Mouse (Mus musculus) erythroblast, embryonic 14.5 days (primary cell): ENCODE measurements around the gene Ntrk3. TPM values are rescaled to one million over a fixed set of nuclear protein-coding genes. Genes with fewer than 3 reads are reported as not detected.

Experiments
- H3K27me3 ChIP-seq: 2 replicates; pipeline ENCODE4 v1.6.1; 2012; ENCODE audit warnings: inconsistent platforms; ENCODE audit not compliant: control insufficient read depth
- H3K36me3 ChIP-seq: 2 replicates; pipeline ENCODE4 v1.6.1; 2012; ENCODE audit warnings: mild to moderate bottlenecking, inconsistent platforms; ENCODE audit not compliant: control insufficient read depth
- H3K4me1 ChIP-seq: 2 replicates; pipeline ENCODE4 v1.6.1; 2012; ENCODE audit warnings: inconsistent platforms; ENCODE audit not compliant: control insufficient read depth
- H3K4me3 ChIP-seq: replicated peaks from 2 replicates; pipeline ENCODE3; 2012; ENCODE audit warnings: moderate library complexity, mild to moderate bottlenecking, inconsistent platforms
- H3K9me3 ChIP-seq: 2 replicates; pipeline ENCODE4 v1.6.1; 2012; ENCODE audit warnings: low read length, inconsistent platforms, mixed read lengths; ENCODE audit not compliant: control insufficient read depth
- GATA1 ChIP-seq: IDR thresholded peaks from 2 replicates; pipeline ENCODE4 v1.6.1; 2012; ENCODE audit warnings: low read length, inconsistent platforms, mixed read lengths
- TAL1 ChIP-seq: IDR thresholded peaks from 3 replicates; pipeline ENCODE4 v1.6.1; 2012; ENCODE audit warnings: low read length, inconsistent platforms, mixed read lengths
- polyA plus RNA-seq: library from polyadenylated mRNA; stranded (reverse); fragments of >175 nt; gene quantifications from 2 replicates; pipeline ENCODE4 v1.2.3, GENCODE M21; 2012

Ntrk3 gene
- polyA plus RNA-seq, 1 experiment: not detected

DNA sequence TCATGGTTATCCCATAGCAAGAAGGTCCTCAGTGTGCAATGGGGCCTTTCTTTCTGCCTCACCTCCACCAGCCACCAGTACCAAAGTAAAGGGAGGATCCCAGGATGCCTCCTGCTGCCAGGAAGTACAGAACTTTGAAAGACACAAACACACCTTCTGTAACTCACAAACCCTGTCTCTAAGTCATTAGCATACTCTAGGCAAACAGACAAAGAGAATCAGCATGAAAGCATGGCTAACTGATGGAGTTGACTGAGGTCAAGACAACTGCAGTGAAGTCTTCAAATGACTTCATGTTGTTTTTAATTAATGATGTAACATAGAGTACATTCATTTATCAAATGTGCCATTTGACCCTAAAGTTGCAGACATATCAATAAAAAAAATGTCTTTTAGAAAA, 339.4 kb downstream of the Ntrk3 start:
- peaks cover 25% of the 10 kb centered on the region for H3K9me3 ChIP-seq
- no peaks in the 10 kb centered on the region for H3K36me3 ChIP-seq
- no peak overlapping the region for H3K4me3 ChIP-seq
- no peaks in the 10 kb centered on the region for H3K4me1 ChIP-seq
- H3K27me3 ChIP-seq: no peaks in the 10 kb centered on the region
- TF ChIP-seq TAL1: no peak
- no peak for TF ChIP-seq GATA1

DNA sequence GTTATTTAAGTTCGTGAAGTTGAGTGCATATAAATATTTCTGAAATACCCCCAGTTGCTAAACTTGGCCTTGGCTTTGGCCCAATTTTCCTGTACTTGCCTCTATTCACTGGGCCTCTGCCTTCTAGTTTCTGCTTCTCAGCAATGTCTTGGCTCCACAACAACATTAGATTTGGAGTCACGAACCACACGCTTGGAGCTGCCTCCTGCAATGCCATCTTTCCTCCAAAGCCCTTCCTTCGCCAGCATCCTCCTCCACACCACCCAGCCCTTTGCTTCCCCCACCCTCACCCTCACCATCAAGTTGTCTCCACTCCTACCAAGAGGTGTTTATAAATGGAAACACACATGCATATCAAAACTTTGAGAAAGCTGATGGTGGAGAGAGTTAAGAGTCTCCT, 340.6 kb downstream of the Ntrk3 start:
- H3K4me3 ChIP-seq: no peak overlapping the region
- no peaks in the 10 kb centered on the region for H3K4me1 ChIP-seq
- peaks cover 25% of the 10 kb centered on the region for H3K9me3 ChIP-seq
- TF ChIP-seq GATA1 (no peak), TAL1 (no peak)
- H3K36me3 ChIP-seq: no peaks in the 10 kb centered on the region
- no peaks in the 10 kb centered on the region for H3K27me3 ChIP-seq

DNA sequence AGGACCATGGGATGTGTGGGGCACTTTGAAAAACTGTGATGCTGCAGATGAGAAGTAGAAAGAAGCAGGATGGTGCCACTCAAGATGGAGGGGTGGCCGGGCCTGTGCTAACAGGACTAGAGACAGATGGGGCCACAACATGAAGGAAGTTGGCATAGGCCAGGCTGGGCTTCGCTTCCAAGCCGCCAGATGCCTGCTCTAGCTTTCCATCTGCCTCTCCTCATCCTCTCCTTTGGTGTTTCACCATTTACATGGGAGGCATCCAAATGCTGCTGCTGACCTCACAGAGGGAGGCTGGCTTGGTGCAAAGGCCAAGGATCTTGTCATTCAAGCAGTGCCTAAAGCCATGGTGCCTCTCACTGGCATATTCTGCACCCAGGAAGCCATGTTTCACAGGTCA, 347.8 kb downstream of the Ntrk3 start:
- H3K9me3 ChIP-seq: peaks cover 26% of the 10 kb centered on the region
- no peaks in the 10 kb centered on the region for H3K36me3 ChIP-seq
- no peaks in the 10 kb centered on the region for H3K27me3 ChIP-seq
- TF ChIP-seq TAL1 (no peak), GATA1 (no peak)
- no peak overlapping the region for H3K4me3 ChIP-seq
- no peaks in the 10 kb centered on the region for H3K4me1 ChIP-seq

DNA sequence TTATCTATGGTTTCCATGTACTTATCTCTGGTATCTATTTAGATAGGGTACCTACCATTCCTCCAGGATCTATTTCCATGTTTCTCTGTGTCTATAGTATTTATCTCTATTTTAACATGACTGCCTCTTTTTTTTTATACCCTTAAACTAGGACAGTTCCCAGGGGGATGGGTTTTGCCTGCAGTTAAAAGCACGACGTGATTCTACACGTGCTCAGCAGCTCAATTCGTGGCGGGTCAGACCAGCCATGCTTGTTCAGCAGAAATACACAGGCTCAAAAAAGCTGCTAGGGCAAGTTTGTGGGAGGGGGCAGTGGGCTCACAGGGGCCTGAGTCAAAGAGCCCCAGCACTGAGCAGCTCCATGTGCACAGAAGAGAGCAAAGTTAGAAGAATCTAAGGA, 349.7 kb downstream of the Ntrk3 start:
- no peaks in the 10 kb centered on the region for H3K27me3 ChIP-seq
- H3K9me3 ChIP-seq: peaks cover 18% of the 10 kb centered on the region
- no peaks in the 10 kb centered on the region for H3K36me3 ChIP-seq
- no peak for TF ChIP-seq GATA1
- TF ChIP-seq TAL1: no peak
- no peaks in the 10 kb centered on the region for H3K4me1 ChIP-seq
- H3K4me3 ChIP-seq: no peak overlapping the region

DNA sequence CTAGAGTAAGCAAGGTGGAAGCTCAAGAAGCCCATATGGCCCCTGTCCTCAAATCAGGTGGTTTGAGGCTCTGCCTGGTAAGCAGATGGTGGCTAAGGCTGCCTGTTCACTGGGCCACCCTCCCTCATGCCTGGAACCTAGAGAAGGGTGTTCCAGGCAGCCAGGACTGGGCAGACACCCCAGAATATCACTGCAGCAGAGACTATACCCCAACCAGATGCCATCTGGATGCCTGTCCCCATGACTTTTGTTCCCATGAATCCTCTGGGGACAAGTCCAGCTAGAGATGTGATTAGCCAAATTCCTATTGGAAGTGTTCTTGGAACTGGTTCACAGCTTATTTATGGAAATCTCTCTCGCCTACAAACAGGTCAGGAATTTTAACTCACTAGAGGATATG, 351.8 kb downstream of the Ntrk3 start:
- no peaks in the 10 kb centered on the region for H3K4me1 ChIP-seq
- H3K9me3 ChIP-seq: peaks cover 16% of the 10 kb centered on the region
- H3K36me3 ChIP-seq: no peaks in the 10 kb centered on the region
- TF ChIP-seq TAL1 (no peak), GATA1 (no peak)
- no peaks in the 10 kb centered on the region for H3K27me3 ChIP-seq
- no peak overlapping the region for H3K4me3 ChIP-seq

DNA sequence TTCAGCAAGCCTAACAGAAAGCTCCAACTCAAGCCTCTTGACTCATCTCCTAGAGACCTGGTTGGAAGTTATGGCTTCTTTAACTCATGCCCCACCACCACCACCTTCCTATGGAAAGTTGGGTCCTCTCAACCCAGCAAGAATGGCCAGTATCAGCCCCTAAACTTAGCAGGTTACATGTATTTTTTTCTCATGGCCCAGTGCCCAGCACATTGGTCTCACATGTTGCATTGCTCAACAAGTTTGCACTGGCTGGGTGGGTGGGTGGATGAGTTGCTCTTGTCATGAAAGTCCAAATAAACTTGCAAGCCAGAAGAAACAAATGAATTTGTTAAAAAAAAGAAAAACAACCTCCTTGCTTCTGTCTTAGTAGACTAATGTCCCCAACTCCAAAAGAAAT, 353.7 kb downstream of the Ntrk3 start:
- TF ChIP-seq TAL1 (no peak), GATA1 (no peak)
- Histone ChIP-seq H3K36me3 (no peaks in the 10 kb centered on the region), H3K27me3 (no peaks in the 10 kb centered on the region), H3K4me1 (no peaks in the 10 kb centered on the region), H3K4me3 (no peak overlapping the region), H3K9me3 (peaks cover 12% of the 10 kb centered on the region)

DNA sequence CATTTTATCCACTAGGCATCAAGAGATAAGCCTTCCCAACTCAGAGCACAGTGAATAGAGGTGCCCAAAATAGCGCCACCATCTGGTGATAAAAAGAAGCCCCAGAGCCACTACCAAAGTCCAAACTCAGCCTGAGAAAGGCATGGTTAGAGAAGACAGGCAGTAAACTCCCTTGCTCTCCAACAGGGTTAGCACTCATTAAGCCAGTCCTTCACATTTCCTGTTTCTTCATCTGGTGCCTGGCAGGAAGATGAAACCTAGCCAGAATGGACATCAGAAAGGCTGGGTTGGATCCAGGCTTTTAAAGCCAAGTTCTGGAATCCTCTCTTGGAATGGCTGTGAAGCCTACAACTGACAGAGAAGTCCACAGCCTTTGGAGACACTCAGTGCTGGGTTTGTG, 355.7 kb downstream of the Ntrk3 start:
- no peaks in the 10 kb centered on the region for H3K27me3 ChIP-seq
- peaks cover 5% of the 10 kb centered on the region for H3K9me3 ChIP-seq
- H3K4me3 ChIP-seq: no peak overlapping the region
- no peaks in the 10 kb centered on the region for H3K36me3 ChIP-seq
- TF ChIP-seq GATA1: no peak
- no peaks in the 10 kb centered on the region for H3K4me1 ChIP-seq

DNA sequence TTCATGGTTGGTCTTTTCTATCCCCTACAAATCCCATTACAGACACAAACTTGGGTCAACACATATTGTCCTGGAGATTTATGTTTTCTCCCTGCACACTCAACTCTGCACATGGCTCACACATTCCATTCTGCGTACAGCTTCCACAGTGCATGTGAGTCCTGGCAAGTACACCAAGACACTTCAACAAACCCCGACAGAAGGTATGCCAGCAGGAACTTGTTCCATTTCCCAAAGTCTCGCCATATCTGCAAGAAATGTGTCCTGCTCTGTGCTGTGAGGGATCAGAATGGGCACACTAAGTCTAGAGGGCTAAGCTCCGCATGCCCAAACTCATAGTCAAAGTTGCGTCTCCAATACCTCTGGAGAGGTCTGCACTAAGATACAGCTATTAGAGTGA, 358.0 kb downstream of the Ntrk3 start:
- H3K9me3 ChIP-seq: peaks cover 3% of the 10 kb centered on the region
- H3K4me3 ChIP-seq: no peak overlapping the region
- no peaks in the 10 kb centered on the region for H3K4me1 ChIP-seq
- H3K27me3 ChIP-seq: no peaks in the 10 kb centered on the region
- TF ChIP-seq GATA1: no peak
- TF ChIP-seq TAL1: no peak
- no peaks in the 10 kb centered on the region for H3K36me3 ChIP-seq

DNA sequence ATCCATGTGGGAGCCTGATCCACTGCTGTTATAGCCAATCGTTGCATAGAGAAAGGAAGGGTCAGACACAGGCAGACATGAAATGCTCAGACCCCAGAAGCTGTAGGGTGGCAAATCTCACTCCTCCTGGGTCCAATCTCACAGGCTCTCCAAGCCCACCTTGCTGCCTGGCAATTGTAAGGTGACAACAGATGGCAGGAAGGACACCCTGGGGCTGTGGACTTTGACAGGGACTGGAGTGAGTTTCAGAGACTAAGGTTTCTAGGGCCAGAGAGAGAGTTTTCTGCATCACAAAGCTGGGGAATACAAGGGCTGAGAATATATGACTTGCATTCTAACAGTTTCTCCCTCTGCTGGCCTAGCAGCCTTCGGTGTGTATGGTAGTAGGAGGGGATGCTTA, 359.5 kb downstream of the Ntrk3 start:
- H3K4me3 ChIP-seq: no peak overlapping the region
- no peaks in the 10 kb centered on the region for H3K27me3 ChIP-seq
- peaks cover 3% of the 10 kb centered on the region for H3K9me3 ChIP-seq
- H3K4me1 ChIP-seq: no peaks in the 10 kb centered on the region
- no peak for TF ChIP-seq TAL1
- TF ChIP-seq GATA1: no peak
- no peaks in the 10 kb centered on the region for H3K36me3 ChIP-seq

DNA sequence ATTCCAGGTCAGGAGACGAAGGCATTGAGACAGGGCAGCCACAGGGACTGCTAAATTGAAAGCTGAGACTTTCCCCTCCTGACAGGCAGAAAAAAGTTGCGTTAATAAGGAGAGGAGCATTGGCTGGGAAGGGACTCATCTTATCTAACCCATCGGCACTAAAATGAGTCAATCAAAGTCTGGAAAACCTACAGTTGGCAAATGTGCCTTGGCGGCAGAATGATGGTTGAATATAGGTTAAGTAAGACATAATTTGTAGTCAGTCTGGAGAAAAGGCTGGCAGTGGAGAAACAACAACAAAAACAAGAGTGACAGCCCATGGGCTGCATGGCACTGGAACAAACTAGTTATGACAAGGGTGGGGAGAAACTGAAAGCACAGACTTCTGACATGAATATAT, 360.9 kb downstream of the Ntrk3 start:
- no peaks in the 10 kb centered on the region for H3K36me3 ChIP-seq
- H3K27me3 ChIP-seq: no peaks in the 10 kb centered on the region
- no peaks in the 10 kb centered on the region for H3K4me1 ChIP-seq
- TF ChIP-seq TAL1 (no peak), GATA1 (no peak)
- H3K4me3 ChIP-seq: no peak overlapping the region
- peaks cover 4% of the 10 kb centered on the region for H3K9me3 ChIP-seq
